ENCODE assay signal across 22 mouse cellular contexts in the genomic region with DNA sequence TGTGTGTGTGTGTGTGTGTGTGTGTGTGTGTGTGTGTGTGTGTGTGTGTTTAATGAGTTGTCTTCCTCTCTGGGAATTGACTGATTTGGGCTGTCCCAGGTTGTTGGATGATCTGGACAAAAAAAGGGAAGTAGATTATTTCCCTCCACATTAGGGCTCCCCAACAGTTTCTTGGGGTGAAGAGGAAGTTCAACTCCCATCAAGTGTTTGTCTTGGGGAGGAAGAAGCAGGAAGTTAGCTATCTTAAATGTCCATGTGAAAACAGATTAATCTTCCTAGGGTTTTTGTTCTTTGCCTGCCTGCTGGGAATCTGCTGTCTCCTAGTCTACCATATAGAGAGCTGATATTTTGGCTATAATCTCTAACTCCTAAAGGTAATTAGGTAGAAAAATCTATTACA.
"Had no signal": no experiment of that assay in that cellular context is flagged by ENCODE, and none has a peak within 500 bp of the region (broad histone marks: within the 10 kb centered on the region; RNA-seq: fewer than 3 reads in every experiment).

No protein-coding gene starts in this region.

- H3K4me1 ChIP-seq: limb, embryonic 15.5 days; liver, embryonic 13.5 days; midbrain, embryonic 12.5 days; midbrain, embryonic 15.5 days; neural tube, embryonic 12.5 days; neural tube, embryonic 15.5 days had no signal

- H3K27me3 ChIP-seq: limb, embryonic 12.5 days; limb, embryonic 15.5 days; liver, embryonic 13.5 days; midbrain, embryonic 12.5 days; midbrain, embryonic 15.5 days; neural tube, embryonic 12.5 days; neural tube, embryonic 15.5 days had no signal

- DNase-seq: kidney, adult 2 months; kidney, postnatal 25 days; layer of hippocampus, adult 9-11 months; left cerebral cortex, postnatal 4 days; liver, embryonic 13.5 days; lung, adult 2 months; lung, postnatal 36 days; right cerebral cortex, postnatal 25 days; thymus, adult 2 months; thymus, postnatal 14 days; thymus, postnatal 4 days had no signal

- H3K9ac ChIP-seq: limb, embryonic 12.5 days; limb, embryonic 15.5 days; liver, embryonic 13.5 days; midbrain, embryonic 12.5 days; midbrain, embryonic 15.5 days; neural tube, embryonic 12.5 days; neural tube, embryonic 15.5 days had no signal

- H3K4me3 ChIP-seq: layer of hippocampus, adult 2 months; left cerebral cortex, adult 2 months; limb, embryonic 12.5 days; limb, embryonic 15.5 days; liver, embryonic 13.5 days; midbrain, embryonic 12.5 days; midbrain, embryonic 15.5 days; neural tube, embryonic 12.5 days; neural tube, embryonic 15.5 days had no signal

- H3K36me3 ChIP-seq: limb, embryonic 12.5 days; limb, embryonic 15.5 days; liver, embryonic 13.5 days; midbrain, embryonic 12.5 days; midbrain, embryonic 15.5 days; neural tube, embryonic 12.5 days; neural tube, embryonic 15.5 days had no signal

- H3K27ac ChIP-seq: kidney, postnatal 0 days; layer of hippocampus, adult 2 months; left cerebral cortex, adult 2 months; limb, embryonic 12.5 days; limb, embryonic 15.5 days; liver, embryonic 13.5 days; midbrain, embryonic 12.5 days; midbrain, embryonic 15.5 days; neural tube, embryonic 12.5 days; neural tube, embryonic 15.5 days; stomach, postnatal 0 days had no signal

- ATAC-seq: intestine, postnatal 0 days; midbrain, embryonic 15.5 days had no signal
